Mouse (Mus musculus): ENCODE measurements around the gene Csrnp3. TPM values are rescaled to one million over a fixed set of nuclear protein-coding genes. Genes with fewer than 3 reads are reported as not detected.

Gene Csrnp3
- total and polyA plus RNA-seq, 3 experiments: not detected

GRCm38 (mm10) chr2:65985706-65986105 lies 140.1 kb downstream of the Csrnp3 start:
- Histone ChIP-seq H3K79me2 (ENCODE audit: control insufficient read depth, insufficient read depth, low read length, poor library complexity) (no peaks in the 10 kb centered on the region), H3K36me3 (ENCODE audit: control insufficient read depth in 1 of 2, insufficient read depth in 2 of 2, low read length in 2 of 2) (no peaks in the 10 kb centered on the region), H3K9me3 (replicated peaks; ENCODE audit: insufficient read depth, low read length) (no peaks in the 10 kb centered on the region), H3K4me3 (ENCODE audit: control insufficient read depth in 1 of 2, insufficient read depth in 1 of 2, low read depth in 2 of 2, low read length in 2 of 2) (no peak overlapping the region), H3K27me3 (ENCODE audit: control insufficient read depth in 1 of 2, insufficient read depth in 2 of 2, low read length in 2 of 2) (no peaks in the 10 kb centered on the region), H3K9ac (ENCODE audit: control insufficient read depth, low read depth, low read length, poor library complexity, severe bottlenecking) (no peak overlapping the region), H3K4me1 (ENCODE audit: control insufficient read depth in 1 of 2, insufficient read depth in 2 of 2, low read length in 2 of 2) (no peaks in the 10 kb centered on the region), H3K27ac (ENCODE audit: control insufficient read depth, low read depth, low read length) (no peak overlapping the region)
- no peak for DNase-seq (ENCODE audit: low read depth, low spot score)
- TF ChIP-seq ZC3H11A (IDR thresholded peaks at IDR 0.05; ENCODE audit: low read depth, low read length): no peak
- no peak for TF ChIP-seq TCF12 (IDR thresholded peaks at IDR 0.05; ENCODE audit: low read depth, low read length)

- H3K36me3 ChIP-seq (ENCODE audit: control insufficient read depth in 1 of 2, insufficient read depth in 2 of 2, low read length in 2 of 2): no peaks in the 10 kb centered on the region
- no peak overlapping the region for H3K9ac ChIP-seq (ENCODE audit: control insufficient read depth, low read depth, low read length, poor library complexity, severe bottlenecking)
- TF ChIP-seq POLR2AphosphoS5 (IDR thresholded peaks at IDR 0.05; ENCODE audit: borderline replicate concordance, low read depth, low read length) (no peak), TBP (IDR thresholded peaks at IDR 0.05; ENCODE audit: low read depth, low read length) (no peak), RCOR1 (IDR thresholded peaks at IDR 0.05; ENCODE audit: low read depth, low read length) (no peak), POLR2AphosphoS2 (IDR thresholded peaks at IDR 0.05; ENCODE audit: low read length) (no peak), SIN3A (IDR thresholded peaks at IDR 0.05; ENCODE audit: low read length) (no peak)
- H3K9me3 ChIP-seq (replicated peaks; ENCODE audit: insufficient read depth, low read length): no peaks in the 10 kb centered on the region
- no peaks in the 10 kb centered on the region for H3K27me3 ChIP-seq (ENCODE audit: control insufficient read depth in 1 of 2, insufficient read depth in 2 of 2, low read length in 2 of 2)
- H3K27ac ChIP-seq (ENCODE audit: control insufficient read depth, low read depth, low read length): no peak overlapping the region
- H3K4me3 ChIP-seq (ENCODE audit: control insufficient read depth in 1 of 2, insufficient read depth in 1 of 2, low read depth in 2 of 2, low read length in 2 of 2): no peak overlapping the region
- H3K4me1 ChIP-seq (ENCODE audit: control insufficient read depth in 1 of 2, insufficient read depth in 2 of 2, low read length in 2 of 2): no peaks in the 10 kb centered on the region
- no peaks in the 10 kb centered on the region for H3K79me2 ChIP-seq (ENCODE audit: control insufficient read depth, insufficient read depth, low read length, poor library complexity)
- DNase-seq (ENCODE audit: low read depth, low spot score): no peak
Measured at GRCm38 (mm10) chr2:65987069-65987468, 141.5 kb downstream of the Csrnp3 start.

GRCm38 (mm10) chr2:65987588-65987987 lies 142.0 kb downstream of the Csrnp3 start:
- no peak overlapping the region for H3K9ac ChIP-seq (ENCODE audit: control insufficient read depth, low read depth, low read length, poor library complexity, severe bottlenecking)
- DNase-seq (ENCODE audit: low read depth, low spot score): no peak
- H3K36me3 ChIP-seq (ENCODE audit: control insufficient read depth in 1 of 2, insufficient read depth in 2 of 2, low read length in 2 of 2): no peaks in the 10 kb centered on the region
- H3K9me3 ChIP-seq (replicated peaks; ENCODE audit: insufficient read depth, low read length): no peaks in the 10 kb centered on the region
- H3K79me2 ChIP-seq (ENCODE audit: control insufficient read depth, insufficient read depth, low read length, poor library complexity): no peaks in the 10 kb centered on the region
- no peaks in the 10 kb centered on the region for H3K4me1 ChIP-seq (ENCODE audit: control insufficient read depth in 1 of 2, insufficient read depth in 2 of 2, low read length in 2 of 2)
- H3K27me3 ChIP-seq (ENCODE audit: control insufficient read depth in 1 of 2, insufficient read depth in 2 of 2, low read length in 2 of 2): no peaks in the 10 kb centered on the region
- TF ChIP-seq USF1 (IDR thresholded peaks at IDR 0.05; ENCODE audit: low read depth, low read length) (no peak), MEF2A (IDR thresholded peaks at IDR 0.05; ENCODE audit: extremely low read depth, insufficient replicate concordance, low read depth, low read length, poor library complexity, severe bottlenecking) (no peak), UBTF (IDR thresholded peaks at IDR 0.05; ENCODE audit: borderline replicate concordance, insufficient read depth, low read depth, low read length) (no peak), HCFC1 (IDR thresholded peaks at IDR 0.05; ENCODE audit: low read depth, low read length) (no peak), TCF12 (IDR thresholded peaks at IDR 0.05; ENCODE audit: low read depth, low read length) (no peak), POLR2A (IDR thresholded peaks at IDR 0.05; ENCODE audit: control insufficient read depth in 1 of 2, insufficient read depth in 1 of 2, low read depth in 1 of 2, low read length in 2 of 2, poor library complexity in 1 of 2) (no peak), E2F4 (IDR thresholded peaks at IDR 0.05; ENCODE audit: borderline replicate concordance, low read depth, low read length) (no peak), POLR2AphosphoS5 (IDR thresholded peaks at IDR 0.05; ENCODE audit: borderline replicate concordance, low read depth, low read length) (no peak), EP300 (IDR thresholded peaks at IDR 0.05; ENCODE audit: low read depth in 1 of 2, low read length in 2 of 2) (no peak)
- no peak overlapping the region for H3K27ac ChIP-seq (ENCODE audit: control insufficient read depth, low read depth, low read length)
- H3K4me3 ChIP-seq (ENCODE audit: control insufficient read depth in 1 of 2, insufficient read depth in 1 of 2, low read depth in 2 of 2, low read length in 2 of 2): no peak overlapping the region
